Mouse (Mus musculus): Measurements from ENCODE around the gene Pax7. TPM values are rescaled to one million over a fixed set of nuclear protein-coding genes. Genes with fewer than 3 reads are reported as not detected.
A peak's percentile ranks its signal among the peaks of the same experiment; 100 is the strongest.

Pax7 gene
- polyA plus RNA-seq (2015; fragmentation: Nextera tagmentation; extraction: Ambion mirVana): 0.03 TPM in 1 of 2 replicates, not detected in the other

DNA sequence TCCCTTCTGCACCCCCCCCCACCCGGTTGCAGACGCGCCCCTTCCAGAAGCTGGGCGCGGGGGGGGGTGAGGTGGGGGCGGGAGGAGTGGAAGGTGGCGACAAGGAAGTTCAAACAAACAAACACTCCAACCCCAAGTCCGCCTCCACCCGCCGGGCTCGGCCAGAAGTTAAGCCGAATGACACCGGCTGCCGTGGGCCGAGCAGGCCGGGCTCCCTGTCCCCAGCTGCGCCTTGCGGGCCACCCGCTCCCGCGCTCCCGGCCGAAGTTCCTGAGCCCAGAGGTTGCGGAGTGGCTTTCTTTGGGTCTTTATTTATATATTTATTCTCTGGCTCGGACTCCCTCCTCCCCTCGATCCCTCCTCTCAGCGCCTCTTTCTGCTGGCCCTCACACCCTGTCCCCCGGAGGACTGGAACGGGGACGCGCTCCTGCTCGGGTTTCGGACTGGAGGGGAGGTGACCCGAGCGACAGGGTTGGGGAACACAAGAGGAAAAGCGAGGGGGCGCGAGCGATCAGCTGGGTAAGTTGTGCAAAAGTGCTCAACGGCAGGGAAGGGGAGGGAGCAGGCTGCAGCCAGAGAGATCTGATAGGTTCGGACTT is at the start of gene Pax7:
TSS of gene Pax7 (minus strand) at position 493 of the 599 bp plus-strand sequence.
- H3K36me3 ChIP-seq (ENCODE audit: insufficient read depth, low read length): no peaks in the 10 kb centered on the region
- WGBS: under 1% methylated on average over 35 of the region's 41 CpGs

GRCm38 (mm10) chr4:139881796-139882195 is 48.5 kb upstream of the Pax7 start:
- no peaks in the 10 kb centered on the region for H3K36me3 ChIP-seq (ENCODE audit: insufficient read depth, low read length)
- no peak overlapping the region for H3K27ac ChIP-seq (ENCODE audit: low read length)
- no peak overlapping the region for H3K4me2 ChIP-seq (replicated peaks; ENCODE audit: low read depth, low read length)
- no peaks in the 10 kb centered on the region for H3K4me1 ChIP-seq (ENCODE audit: insufficient read depth, low read length)
- H3K4me3 ChIP-seq (ENCODE audit: low read length): no peak overlapping the region
- no peak overlapping the region for H3K9ac ChIP-seq (replicated peaks; ENCODE audit: low read length)
- H3K9me3 ChIP-seq (ENCODE audit: low read length): no peaks in the 10 kb centered on the region
- no peak for ATAC-seq (ENCODE audit: low FRiP score, low TSS enrichment)
- no peaks in the 10 kb centered on the region; the same call in 1 of the 2 replicates for H3K27me3 ChIP-seq (ENCODE audit: insufficient read depth, low read length)

More for the DNA sequence above, at the start of gene Pax7:
- Histone ChIP-seq H3K27ac (ENCODE audit: low read length) (no peak within 1 kb of the TSS), H3K9ac (replicated peaks; ENCODE audit: low read length) (no peak within 1 kb of the TSS), H3K4me2 (replicated peaks; ENCODE audit: low read depth, low read length) (peak within 1 kb of the TSS; percentile 35), H3K27me3 (ENCODE audit: insufficient read depth, low read length) (peaks cover 100% of the 10 kb centered on the region), H3K9me3 (ENCODE audit: low read length) (no peaks in the 10 kb centered on the region), H3K4me1 (ENCODE audit: insufficient read depth, low read length) (peaks cover 11% of the 10 kb centered on the region), H3K4me3 (ENCODE audit: low read length) (peak within 1 kb of the TSS; percentile 20)
- ATAC-seq (ENCODE audit: low FRiP score, low TSS enrichment): no peak

GRCm38 (mm10) chr4:139879324-139879723 is 46.0 kb upstream of the Pax7 start:
- 57% methylated on average over 7 of the region's 7 CpGs for WGBS
- H3K36me3 ChIP-seq (ENCODE audit: insufficient read depth, low read length): no peaks in the 10 kb centered on the region
- H3K9me3 ChIP-seq (ENCODE audit: low read length): no peaks in the 10 kb centered on the region
- no peak overlapping the region for H3K9ac ChIP-seq (replicated peaks; ENCODE audit: low read length)
- no peak overlapping the region for H3K27ac ChIP-seq (ENCODE audit: low read length)
- no peaks in the 10 kb centered on the region; the same call in 1 of the 2 replicates for H3K27me3 ChIP-seq (ENCODE audit: insufficient read depth, low read length)
- no peaks in the 10 kb centered on the region for H3K4me1 ChIP-seq (ENCODE audit: insufficient read depth, low read length)
- no peak for ATAC-seq (ENCODE audit: low FRiP score, low TSS enrichment)
- no peak overlapping the region for H3K4me3 ChIP-seq (ENCODE audit: low read length)
- no peak overlapping the region for H3K4me2 ChIP-seq (replicated peaks; ENCODE audit: low read depth, low read length)

GRCm38 (mm10) chr4:139878443-139878842 is 45.1 kb upstream of the Pax7 start:
- H3K9ac ChIP-seq (replicated peaks; ENCODE audit: low read length): no peak overlapping the region
- H3K4me1 ChIP-seq (ENCODE audit: insufficient read depth, low read length): no peaks in the 10 kb centered on the region
- H3K9me3 ChIP-seq (ENCODE audit: low read length): no peaks in the 10 kb centered on the region
- no peak overlapping the region for H3K4me3 ChIP-seq (ENCODE audit: low read length)
- H3K27me3 ChIP-seq (ENCODE audit: insufficient read depth, low read length): no peaks in the 10 kb centered on the region; the same call in 1 of the 2 replicates
- H3K27ac ChIP-seq (ENCODE audit: low read length): no peak overlapping the region
- no peaks in the 10 kb centered on the region for H3K36me3 ChIP-seq (ENCODE audit: insufficient read depth, low read length)
- no peak overlapping the region for H3K4me2 ChIP-seq (replicated peaks; ENCODE audit: low read depth, low read length)
- ATAC-seq (ENCODE audit: low FRiP score, low TSS enrichment): no peak
- WGBS: 64% methylated on average over 4 of the region's 4 CpGs

DNA sequence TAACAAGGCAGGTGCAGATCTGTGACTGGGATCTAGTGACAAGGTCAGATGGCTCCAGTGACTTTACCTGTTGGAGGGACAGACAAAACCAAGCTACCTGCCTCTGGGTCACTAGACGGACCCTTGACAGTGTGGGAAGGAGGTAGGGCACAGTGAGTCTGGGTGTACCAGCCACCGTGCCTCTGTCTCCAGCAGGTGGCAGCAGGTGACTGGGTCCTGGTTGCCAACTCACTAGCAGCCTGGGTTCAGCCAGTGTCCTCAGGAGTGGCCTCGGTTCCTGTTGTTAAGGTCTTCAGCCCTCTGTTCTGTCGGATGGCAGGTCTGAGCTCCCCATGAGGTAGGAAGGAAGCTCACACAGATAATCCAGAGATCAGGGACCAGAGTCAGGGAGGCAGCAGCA is 43.9 kb upstream of the Pax7 start:
- ATAC-seq (ENCODE audit: low FRiP score, low TSS enrichment): no peak
- WGBS: 2% methylated on average over 4 of the region's 4 CpGs

DNA sequence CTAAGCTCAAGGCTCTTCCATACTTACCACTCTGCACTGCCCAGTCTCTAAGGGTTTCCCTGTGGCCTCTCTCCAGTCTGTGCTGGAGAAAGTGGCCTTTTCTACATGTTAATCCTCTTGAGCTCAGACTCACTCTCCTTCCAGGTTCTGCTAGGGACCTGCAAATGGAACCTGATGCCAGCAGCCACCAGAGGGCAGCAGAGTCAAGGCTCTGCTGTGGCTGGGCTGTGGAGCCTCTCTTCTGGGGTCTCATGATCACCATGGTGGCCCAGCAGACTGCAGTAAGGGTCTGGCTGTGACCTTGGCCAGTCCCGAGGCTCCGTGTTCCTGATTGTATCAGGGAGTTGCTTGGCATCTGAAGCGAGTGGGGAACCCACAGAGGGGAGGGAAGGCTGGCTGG is 39.3 kb upstream of the Pax7 start:
- no peaks in the 10 kb centered on the region for H3K4me1 ChIP-seq (ENCODE audit: insufficient read depth, low read length)
- H3K9ac ChIP-seq (replicated peaks; ENCODE audit: low read length): no peak overlapping the region
- H3K36me3 ChIP-seq (ENCODE audit: insufficient read depth, low read length): no peaks in the 10 kb centered on the region
- WGBS: 3% methylated on average over 3 of the region's 3 CpGs
- no peak overlapping the region for H3K4me3 ChIP-seq (ENCODE audit: low read length)
- no peak overlapping the region for H3K27ac ChIP-seq (ENCODE audit: low read length)
- H3K27me3 ChIP-seq (ENCODE audit: insufficient read depth, low read length): no peaks in the 10 kb centered on the region
- no peak overlapping the region for H3K4me2 ChIP-seq (replicated peaks; ENCODE audit: low read depth, low read length)
- peak; percentile 25; the same call in 1 of the 2 replicates for ATAC-seq (ENCODE audit: low FRiP score, low TSS enrichment)
- no peaks in the 10 kb centered on the region for H3K9me3 ChIP-seq (ENCODE audit: low read length)

More for the DNA sequence above, 43.9 kb upstream of the Pax7 start:
- H3K27me3 ChIP-seq (ENCODE audit: insufficient read depth, low read length): no peaks in the 10 kb centered on the region; the same call in 1 of the 2 replicates
- H3K9me3 ChIP-seq (ENCODE audit: low read length): no peaks in the 10 kb centered on the region
- H3K27ac ChIP-seq (ENCODE audit: low read length): no peak overlapping the region
- no peak overlapping the region for H3K9ac ChIP-seq (replicated peaks; ENCODE audit: low read length)
- H3K4me3 ChIP-seq (ENCODE audit: low read length): no peak overlapping the region
- no peak overlapping the region for H3K4me2 ChIP-seq (replicated peaks; ENCODE audit: low read depth, low read length)
- no peaks in the 10 kb centered on the region for H3K36me3 ChIP-seq (ENCODE audit: insufficient read depth, low read length)
- H3K4me1 ChIP-seq (ENCODE audit: insufficient read depth, low read length): no peaks in the 10 kb centered on the region

- Histone ChIP-seq H3K9ac (replicated peaks; ENCODE audit: low read length) (no peak overlapping the region), H3K4me2 (replicated peaks; ENCODE audit: low read depth, low read length) (no peak overlapping the region), H3K27me3 (ENCODE audit: insufficient read depth, low read length) (no peaks in the 10 kb centered on the region), H3K4me1 (ENCODE audit: insufficient read depth, low read length) (no peaks in the 10 kb centered on the region), H3K9me3 (ENCODE audit: low read length) (no peaks in the 10 kb centered on the region), H3K4me3 (ENCODE audit: low read length) (no peak overlapping the region), H3K36me3 (ENCODE audit: insufficient read depth, low read length) (no peaks in the 10 kb centered on the region), H3K27ac (ENCODE audit: low read length) (no peak overlapping the region)
- WGBS: 21% methylated on average over 12 of the region's 12 CpGs
- no peak for ATAC-seq (ENCODE audit: low FRiP score, low TSS enrichment)
Measured at GRCm38 (mm10) chr4:139871699-139872098, 38.4 kb upstream of the Pax7 start.

GRCm38 (mm10) chr4:139863218-139863617 is 29.9 kb upstream of the Pax7 start:
- H3K36me3 ChIP-seq (ENCODE audit: insufficient read depth, low read length): no peaks in the 10 kb centered on the region
- no peaks in the 10 kb centered on the region; the same call in 1 of the 2 replicates for H3K9me3 ChIP-seq (ENCODE audit: low read length)
- no peak overlapping the region for H3K9ac ChIP-seq (replicated peaks; ENCODE audit: low read length)
- no peaks in the 10 kb centered on the region for H3K4me1 ChIP-seq (ENCODE audit: insufficient read depth, low read length)
- no peak overlapping the region for H3K4me3 ChIP-seq (ENCODE audit: low read length)
- peaks cover 9% of the 10 kb centered on the region for H3K27me3 ChIP-seq (ENCODE audit: insufficient read depth, low read length)
- H3K27ac ChIP-seq (ENCODE audit: low read length): no peak overlapping the region
- whole genome bisulfite sequencing: 85% methylated on average over 1 of the region's 1 CpGs
- no peak for ATAC-seq (ENCODE audit: low FRiP score, low TSS enrichment)
- H3K4me2 ChIP-seq (replicated peaks; ENCODE audit: low read depth, low read length): no peak overlapping the region

DNA sequence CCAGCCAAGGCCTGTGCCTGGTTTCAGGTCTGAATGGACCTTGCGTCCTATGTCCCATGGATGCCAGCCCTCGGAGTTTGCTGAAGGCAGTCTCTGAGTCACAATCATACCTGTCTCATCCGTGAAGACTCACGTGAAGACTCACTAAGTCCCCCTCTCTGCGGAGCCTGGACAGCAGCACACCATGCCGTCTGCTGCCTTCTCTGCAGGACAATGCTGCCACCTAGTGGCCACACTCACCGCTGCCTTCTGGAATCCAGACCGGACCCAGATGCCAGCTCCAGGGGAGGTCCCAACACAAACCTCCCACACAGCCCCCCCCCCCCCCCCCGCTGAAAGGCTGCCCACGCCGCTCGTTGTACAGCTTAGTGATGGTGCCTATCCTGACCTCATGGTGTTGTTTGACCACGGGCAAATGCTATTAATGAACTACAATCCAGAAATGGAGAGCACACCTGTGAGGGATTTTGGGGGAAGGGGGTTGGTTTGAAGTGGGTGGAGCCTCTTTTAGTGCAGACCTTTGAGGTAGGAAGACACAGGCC is 25.4 kb upstream of the Pax7 start:
- ATAC-seq (ENCODE audit: low FRiP score, low TSS enrichment): no peak
- no peak overlapping the region for H3K4me3 ChIP-seq (ENCODE audit: low read length)
- H3K27me3 ChIP-seq (ENCODE audit: insufficient read depth, low read length): peaks cover 50% of the 10 kb centered on the region
- no peaks in the 10 kb centered on the region for H3K36me3 ChIP-seq (ENCODE audit: insufficient read depth, low read length)
- no peak overlapping the region for H3K4me2 ChIP-seq (replicated peaks; ENCODE audit: low read depth, low read length)
- H3K9ac ChIP-seq (replicated peaks; ENCODE audit: low read length): no peak overlapping the region
- no peaks in the 10 kb centered on the region; the same call in 1 of the 2 replicates for H3K9me3 ChIP-seq (ENCODE audit: low read length)
- 2% methylated on average over 13 of the region's 13 CpGs for WGBS
- H3K27ac ChIP-seq (ENCODE audit: low read length): no peak overlapping the region
- H3K4me1 ChIP-seq (ENCODE audit: insufficient read depth, low read length): no peaks in the 10 kb centered on the region
